Mouse (Mus musculus) skeletal muscle tissue, postnatal 0 days (tissue): Measurements from ENCODE around the gene Tdrd12. TPM values are rescaled to one million over a fixed set of nuclear protein-coding genes. Genes with fewer than 3 reads are reported as not detected.

Experiments used
- polyA plus RNA-seq: library from polyadenylated mRNA; unstranded; fragments of >200 nt; fragmentation: Nextera tagmentation; extraction: Ambion mirVana; gene quantifications from 2 replicates; pipeline ENCODE4 v1.2.1, GENCODE M21; 2015

The Tdrd12 gene
- 0.13 and 0.14 TPM in 2 replicates for polyA plus RNA-seq

GRCm38 (mm10) chr7:35537562-35537961 lies at the start of gene Tdrd12:
TSS of gene Tdrd12 (minus strand) at chr7:35537745.

GRCm38 (mm10) chr7:35586055-35586905 lies 48.7 kb upstream of the Tdrd12 start, which contains the start of gene Ankrd27:
TSS of gene Ankrd27 (plus strand) at chr7:35586244.

GRCm38 (mm10) chr7:35585191-35586054 lies 47.9 kb upstream of the Tdrd12 start, which contains the start of gene Rgs9bp:
TSS of gene Rgs9bp (minus strand) at chr7:35585582.

GRCm38 (mm10) chr7:35556205-35556603 lies 18.7 kb upstream of the Tdrd12 start, which contains the start of gene Nudt19:
TSS of gene Nudt19 (minus strand) at chr7:35556304.

GRCm38 (mm10) chr7:35447996-35448846 lies 89.3 kb downstream of the Tdrd12 start, which contains the start of gene Slc7a9:
TSS of gene Slc7a9 (plus strand) at chr7:35448796.

Other genes starting within 250 kb of the Tdrd12 start
- 9.6 and 9.8 TPM in 2 replicates for gene Gpatch1, start 219.3 kb downstream of the Tdrd12 start, polyA plus RNA-seq
- 0.77 and 0.87 TPM in 2 replicates for gene Rhpn2, start 203.6 kb downstream of the Tdrd12 start, polyA plus RNA-seq
- gene Faap24, start 140.9 kb downstream of the Tdrd12 start, polyA plus RNA-seq, result 3.9 and 6.5 TPM in 2 replicates
- gene Cep89, start 140.7 kb downstream of the Tdrd12 start, polyA plus RNA-seq, result 12.4 and 14.7 TPM in 2 replicates
- not detected in 2 replicates for gene Slc7a9, start 88.9 kb downstream of the Tdrd12 start, polyA plus RNA-seq
- gene Nudt19, start 18.6 kb upstream of the Tdrd12 start, polyA plus RNA-seq, result 38.9 and 41.1 TPM in 2 replicates
- 0.13 and 0.21 TPM in 2 replicates for gene Rgs9bp, start 47.8 kb upstream of the Tdrd12 start, polyA plus RNA-seq
- 13.9 and 14.5 TPM in 2 replicates for gene Ankrd27, start 48.5 kb upstream of the Tdrd12 start, polyA plus RNA-seq
- 275 and 285 TPM in 2 replicates for gene Pdcd5, start 109.8 kb upstream of the Tdrd12 start, polyA plus RNA-seq
- gene Dpy19l3, start 216.7 kb upstream of the Tdrd12 start, polyA plus RNA-seq, result 7.3 and 11.2 TPM in 2 replicates